Mouse (Mus musculus): Measurements from ENCODE around the gene Zfp943. TPM values are rescaled to one million over a fixed set of nuclear protein-coding genes. Genes with fewer than 3 reads are reported as not detected.

Zfp943 gene
- 10 to 100 TPM; 20.6 to 23.8 TPM for polyA plus RNA-seq (2017; shearing (Covaris generic))

GRCm38 (mm10) chr17:21962107-21962907, at the start of gene Zfp943, which contains the start of gene Zfp942:
Gene Zfp943 (plus strand): TSS chr17:21962552.
Gene Zfp942 (minus strand): TSS chr17:21962464.

Other genes with a start within 250 kb of the Zfp943 start
- gene Zfp229, start 231.8 kb upstream of the Zfp943 start, polyA plus RNA-seq (2017; shearing (Covaris generic)), result 1 to 10 TPM; 1.4 to 1.9 TPM
- under 1 TPM; 0.12 to 0.53 TPM for gene Zfp820, start 116.8 kb upstream of the Zfp943 start, polyA plus RNA-seq (2017; shearing (Covaris generic))
- 10 to 100 TPM; 14.1 to 15.8 TPM for gene Zfp995, start 52.6 kb upstream of the Zfp943 start, polyA plus RNA-seq (2017; shearing (Covaris generic))
- gene Zfp942, start 88 bp upstream of the Zfp943 start, polyA plus RNA-seq (2017; shearing (Covaris generic)), result 10 to 100 TPM; 23.2 to 27.8 TPM
- gene Zfp947, start 203.6 kb downstream of the Zfp943 start, polyA plus RNA-seq (2017; shearing (Covaris generic)), result 1 to 10 TPM; 2.0 to 3.0 TPM

All from inflammation-experienced regulatory T-cells (primary cell).